Mouse (Mus musculus): ENCODE measurements around the gene Gli1. TPM values are rescaled to one million over a fixed set of nuclear protein-coding genes. Genes with fewer than 3 reads are reported as not detected.
A peak's percentile ranks its signal among the peaks of the same experiment; 100 is the strongest.

Gene Gli1
- polyA plus RNA-seq, 1 experiment from 2014 or later: 2.2 TPM

- H3K4me3 ChIP-seq: peak overlapping the region; percentile 64
- H3K4me2 ChIP-seq: peak overlapping the region; percentile 88
- H3K9ac ChIP-seq: peak overlapping the region; percentile 88
- no peaks in the 10 kb centered on the region for H3K9me3 ChIP-seq
- 50% methylated on average over 7 of the region's 7 CpGs for WGBS
- H3K27ac ChIP-seq (replicated peaks): peak overlapping the region; percentile 98; the same call in 1 of the 2 replicates
- peaks cover 57% of the 10 kb centered on the region for H3K36me3 ChIP-seq
- peaks cover 56% of the 10 kb centered on the region for H3K4me1 ChIP-seq (replicated peaks)
- ATAC-seq (ENCODE audit: low read depth): no peak
- H3K27me3 ChIP-seq: no peaks in the 10 kb centered on the region
These were observed 55.0 kb downstream of the Gli1 start for GRCm38 (mm10) chr10:127286730-127287129.

GRCm38 (mm10) chr10:127286194-127286593, 55.6 kb downstream of the Gli1 start:
- no peak for ATAC-seq (ENCODE audit: low read depth)
- Histone ChIP-seq H3K9ac (peak overlapping the region; percentile 88), H3K4me3 (peak overlapping the region; percentile 64; the same call in 1 of the 2 replicates), H3K9me3 (no peaks in the 10 kb centered on the region), H3K36me3 (peaks cover 62% of the 10 kb centered on the region), H3K27me3 (no peaks in the 10 kb centered on the region), H3K4me1 (replicated peaks) (peaks cover 51% of the 10 kb centered on the region), H3K4me2 (peak overlapping the region; percentile 88), H3K27ac (replicated peaks) (peak overlapping the region; percentile 98; the same call in 1 of the 2 replicates)
- WGBS: 64% methylated on average over 7 of the region's 7 CpGs

- Histone ChIP-seq H3K4me3 (no peak overlapping the region), H3K27me3 (no peaks in the 10 kb centered on the region), H3K9ac (peak overlapping the region; percentile 88; the same call in 1 of the 2 replicates), H3K9me3 (no peaks in the 10 kb centered on the region), H3K4me1 (replicated peaks) (peaks cover 49% of the 10 kb centered on the region), H3K4me2 (peak overlapping the region; percentile 88; the same call in 1 of the 2 replicates), H3K27ac (replicated peaks) (no peak overlapping the region), H3K36me3 (peaks cover 68% of the 10 kb centered on the region)
- 73% methylated on average over 13 of the region's 13 CpGs for WGBS
- ATAC-seq (ENCODE audit: low read depth): no peak
These were observed 56.1 kb downstream of the Gli1 start for GRCm38 (mm10) chr10:127285644-127286043.

GRCm38 (mm10) chr10:127284724-127285500, 56.9 kb downstream of the Gli1 start:
- no peak for ATAC-seq (ENCODE audit: low read depth)
- Histone ChIP-seq H3K4me2 (no peak overlapping the region), H3K9ac (peak overlapping the region; percentile 88; the same call in 1 of the 2 replicates), H3K27me3 (no peaks in the 10 kb centered on the region), H3K36me3 (peaks cover 75% of the 10 kb centered on the region), H3K4me1 (replicated peaks) (peaks cover 48% of the 10 kb centered on the region), H3K27ac (replicated peaks) (no peak overlapping the region), H3K4me3 (no peak overlapping the region), H3K9me3 (no peaks in the 10 kb centered on the region)
- 75% methylated on average over 11 of the region's 11 CpGs for WGBS

- Histone ChIP-seq H3K9ac (no peak overlapping the region), H3K27me3 (no peaks in the 10 kb centered on the region), H3K27ac (replicated peaks) (no peak overlapping the region), H3K4me1 (replicated peaks) (peaks cover 41% of the 10 kb centered on the region), H3K4me2 (no peak overlapping the region), H3K9me3 (no peaks in the 10 kb centered on the region), H3K36me3 (peaks cover 83% of the 10 kb centered on the region), H3K4me3 (no peak overlapping the region)
- 93% methylated on average over 7 of the region's 7 CpGs for WGBS
- ATAC-seq (ENCODE audit: low read depth): no peak
These were observed 57.6 kb downstream of the Gli1 start for GRCm38 (mm10) chr10:127284105-127284622.

GRCm38 (mm10) chr10:127282620-127283215, 59.1 kb downstream of the Gli1 start:
- H3K9me3 ChIP-seq: no peaks in the 10 kb centered on the region
- H3K9ac ChIP-seq: no peak overlapping the region
- H3K27me3 ChIP-seq: no peaks in the 10 kb centered on the region
- H3K27ac ChIP-seq (replicated peaks): no peak overlapping the region
- 88% methylated on average over 13 of the region's 13 CpGs for WGBS
- H3K36me3 ChIP-seq: peaks cover 97% of the 10 kb centered on the region
- H3K4me3 ChIP-seq: no peak overlapping the region
- no peak overlapping the region for H3K4me2 ChIP-seq
- H3K4me1 ChIP-seq (replicated peaks): peaks cover 34% of the 10 kb centered on the region
- ATAC-seq (ENCODE audit: low read depth): no peak

- H3K9me3 ChIP-seq: no peaks in the 10 kb centered on the region
- H3K9ac ChIP-seq: no peak overlapping the region
- H3K4me1 ChIP-seq (replicated peaks): peaks cover 20% of the 10 kb centered on the region
- H3K27me3 ChIP-seq: no peaks in the 10 kb centered on the region
- no peak overlapping the region for H3K4me3 ChIP-seq
- 89% methylated on average over 8 of the region's 8 CpGs for WGBS
- ATAC-seq (ENCODE audit: low read depth): no peak
- peaks cover 100% of the 10 kb centered on the region for H3K36me3 ChIP-seq
- H3K4me2 ChIP-seq: no peak overlapping the region
- H3K27ac ChIP-seq (replicated peaks): no peak overlapping the region
These were observed 60.5 kb downstream of the Gli1 start for GRCm38 (mm10) chr10:127281316-127281715.

Other genes with a start within 250 kb of the Gli1 start
- 146 and 151 TPM in 2 replicates for gene Os9, start 220.8 kb downstream of the Gli1 start, polyA plus RNA-seq (2015; fragmentation: Nextera tagmentation; extraction: Ambion mirVana)
- 45.0 and 45.1 TPM in 2 replicates for gene B4galnt1, start 176.7 kb downstream of the Gli1 start, polyA plus RNA-seq (2015; fragmentation: Nextera tagmentation; extraction: Ambion mirVana)
- gene Slc26a10, start 161.3 kb downstream of the Gli1 start, polyA plus RNA-seq (2015; fragmentation: Nextera tagmentation; extraction: Ambion mirVana): 0.83 and 0.93 TPM in 2 replicates
- 38.1 and 42.0 TPM in 2 replicates for gene Arhgef25, start 151.9 kb downstream of the Gli1 start, polyA plus RNA-seq (2015; fragmentation: Nextera tagmentation; extraction: Ambion mirVana)
- gene Dtx3, start 146.2 kb downstream of the Gli1 start, polyA plus RNA-seq (2015; fragmentation: Nextera tagmentation; extraction: Ambion mirVana): 188 and 221 TPM in 2 replicates
- 20.2 and 20.7 TPM in 2 replicates for gene Pip4k2c, start 130.4 kb downstream of the Gli1 start, polyA plus RNA-seq (2015; fragmentation: Nextera tagmentation; extraction: Ambion mirVana)
- 102 and 104 TPM in 2 replicates for gene Kif5a, start 78.6 kb downstream of the Gli1 start, polyA plus RNA-seq (2015; fragmentation: Nextera tagmentation; extraction: Ambion mirVana)
- 285 and 322 TPM in 2 replicates for gene Dctn2, start 75.6 kb downstream of the Gli1 start, polyA plus RNA-seq (2015; fragmentation: Nextera tagmentation; extraction: Ambion mirVana)
- 14.5 and 16.7 TPM in 2 replicates for gene Mbd6, start 53.0 kb downstream of the Gli1 start, polyA plus RNA-seq (2015; fragmentation: Nextera tagmentation; extraction: Ambion mirVana)
- gene Mars, start 30.2 kb downstream of the Gli1 start, polyA plus RNA-seq (2015; fragmentation: Nextera tagmentation; extraction: Ambion mirVana): 103 and 110 TPM in 2 replicates
- gene Arhgap9, start 20.0 kb downstream of the Gli1 start, polyA plus RNA-seq (2015; fragmentation: Nextera tagmentation; extraction: Ambion mirVana): 1.0 and 1.4 TPM in 2 replicates
- gene Inhbe, start 12.4 kb upstream of the Gli1 start, polyA plus RNA-seq (2015; fragmentation: Nextera tagmentation; extraction: Ambion mirVana): not detected in 2 replicates
- gene Inhbc, start 28.5 kb upstream of the Gli1 start, polyA plus RNA-seq (2015; fragmentation: Nextera tagmentation; extraction: Ambion mirVana): not detected in 2 replicates
- gene R3hdm2, start 38.4 kb upstream of the Gli1 start, polyA plus RNA-seq (2015; fragmentation: Nextera tagmentation; extraction: Ambion mirVana): 30.6 and 33.3 TPM in 2 replicates
- gene Stac3, start 159.7 kb upstream of the Gli1 start, polyA plus RNA-seq (2015; fragmentation: Nextera tagmentation; extraction: Ambion mirVana): 2.4 and 3.2 TPM in 2 replicates
- 10.1 and 10.6 TPM in 2 replicates for gene Ndufa4l2, start 173.0 kb upstream of the Gli1 start, polyA plus RNA-seq (2015; fragmentation: Nextera tagmentation; extraction: Ambion mirVana)
- 52.4 and 53.0 TPM in 2 replicates for gene Shmt2, start 180.5 kb upstream of the Gli1 start, polyA plus RNA-seq (2015; fragmentation: Nextera tagmentation; extraction: Ambion mirVana)
- gene Nxph4, start 192.6 kb upstream of the Gli1 start, polyA plus RNA-seq (2015; fragmentation: Nextera tagmentation; extraction: Ambion mirVana): 128 and 133 TPM in 2 replicates